Mouse (Mus musculus): Measurements from ENCODE around the gene Pxt1.
"Not testable (repeated sequence)": the region's sequence is repeated elsewhere in the genome, so short reads cannot be mapped to it uniquely, and the experiment has no call there.

The Pxt1 gene

GRCm38 (mm10) chr17:28943740-28944139 is at the start of gene Pxt1:
TSS of gene Pxt1 (minus strand) at chr17:28943840.
- in situ Hi-C loops (cut with MboI; ENCODE audit: low pct_unique_long_range_greater_than_20kb in 1 of 2, low sequenced_read_pairs in 2 of 2, unreplicated experiment in 1 of 2): no loop called here

- in situ Hi-C loops (cut with MboI; ENCODE audit: low pct_unique_long_range_greater_than_20kb in 1 of 2, low sequenced_read_pairs in 2 of 2, unreplicated experiment in 1 of 2): not testable (repeated sequence)
Observed at GRCm38 (mm10) chr17:28993004-28993403, 49.4 kb upstream of the Pxt1 start.

- in situ Hi-C loops (cut with MboI; ENCODE audit: low pct_unique_long_range_greater_than_20kb in 1 of 2, low sequenced_read_pairs in 2 of 2, unreplicated experiment in 1 of 2): no loop called here
Observed at GRCm38 (mm10) chr17:28992105-28992504, 48.5 kb upstream of the Pxt1 start.

DNA sequence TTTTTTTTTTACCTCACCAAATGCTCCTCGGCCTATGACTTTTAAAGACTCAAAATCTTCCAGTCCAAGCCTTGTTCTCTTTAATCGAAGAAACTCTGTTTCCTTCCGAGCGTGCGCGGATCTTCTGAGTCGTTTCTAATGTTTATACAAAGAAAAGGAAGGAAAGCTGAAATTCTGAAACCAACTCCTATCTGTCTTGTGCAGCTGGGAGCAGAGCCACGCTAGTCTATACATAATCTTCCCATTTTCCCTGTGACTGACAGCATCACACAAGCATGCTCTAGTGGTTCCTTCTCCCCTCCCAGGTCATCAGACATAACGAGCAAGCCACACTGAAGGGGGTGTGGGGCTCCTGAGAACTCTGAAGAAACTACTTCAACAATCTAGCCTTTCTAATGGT is 47.6 kb upstream of the Pxt1 start:
- in situ Hi-C loops (cut with MboI; ENCODE audit: low pct_unique_long_range_greater_than_20kb in 1 of 2, low sequenced_read_pairs in 2 of 2, unreplicated experiment in 1 of 2): no loop called here

- in situ Hi-C loops (cut with MboI; ENCODE audit: low pct_unique_long_range_greater_than_20kb in 1 of 2, low sequenced_read_pairs in 2 of 2, unreplicated experiment in 1 of 2): no loop called here
Observed at GRCm38 (mm10) chr17:28990060-28990459, 46.4 kb upstream of the Pxt1 start.

DNA sequence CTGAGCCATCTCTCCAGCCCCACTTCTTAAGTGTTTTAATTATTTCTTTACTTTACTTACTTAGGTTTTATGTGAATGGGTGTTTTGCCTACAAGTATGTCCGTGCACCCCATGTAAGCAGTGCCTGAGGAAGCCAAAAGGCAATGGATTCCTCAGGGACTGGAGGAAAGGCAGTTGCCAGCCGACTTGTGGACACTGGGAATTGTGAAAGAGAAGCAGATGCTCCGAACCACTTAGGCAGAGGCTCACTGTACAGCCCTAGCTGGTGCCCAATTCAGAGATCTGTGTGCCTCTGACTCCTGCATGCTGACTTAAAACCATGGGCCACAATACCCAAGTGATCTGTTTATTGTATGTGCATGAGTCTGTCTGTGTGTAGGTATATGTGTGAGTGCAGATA is 45.4 kb upstream of the Pxt1 start:
- in situ Hi-C loops (cut with MboI; ENCODE audit: low pct_unique_long_range_greater_than_20kb in 1 of 2, low sequenced_read_pairs in 2 of 2, unreplicated experiment in 1 of 2): no loop called here

DNA sequence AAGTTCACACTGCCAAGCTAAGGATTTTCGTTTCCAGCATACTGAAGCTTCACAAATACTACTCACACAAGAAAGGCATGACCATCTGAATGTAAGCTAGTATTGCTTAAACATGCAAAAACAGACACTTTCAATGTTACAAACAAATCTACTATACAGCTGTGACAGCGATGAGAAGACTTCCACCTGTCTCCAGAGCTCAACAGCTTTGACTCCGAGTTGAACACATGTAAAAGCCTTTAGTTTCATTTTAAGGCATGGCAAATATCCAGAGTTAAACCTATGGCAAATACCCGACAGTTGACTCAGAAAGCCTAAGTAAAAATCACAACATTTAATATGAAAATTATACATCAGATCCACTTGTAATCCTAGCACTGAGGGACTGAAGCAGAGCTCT is 44.7 kb upstream of the Pxt1 start:
- in situ Hi-C loops (cut with MboI; ENCODE audit: low pct_unique_long_range_greater_than_20kb in 1 of 2, low sequenced_read_pairs in 2 of 2, unreplicated experiment in 1 of 2): no loop called here

DNA sequence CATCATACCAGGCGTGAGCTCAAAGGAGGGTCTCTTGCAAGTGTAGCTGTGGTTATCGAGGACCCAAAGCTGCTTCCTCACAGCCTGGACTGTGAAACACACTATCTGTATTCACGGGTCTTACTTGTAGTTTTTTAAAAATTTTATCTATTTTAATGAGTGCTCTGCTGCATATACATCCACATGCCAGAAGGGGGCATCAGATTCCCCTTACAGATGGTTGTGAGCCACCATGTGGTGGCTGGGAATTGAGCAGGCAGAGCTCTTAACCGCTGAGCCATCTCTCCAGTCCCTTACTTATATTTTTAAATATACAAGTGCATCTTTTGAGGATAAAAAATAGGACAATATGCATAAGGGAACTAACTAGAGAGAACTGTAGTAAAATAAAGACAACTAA is 44.1 kb upstream of the Pxt1 start:
- in situ Hi-C loops (cut with MboI; ENCODE audit: low pct_unique_long_range_greater_than_20kb in 1 of 2, low sequenced_read_pairs in 2 of 2, unreplicated experiment in 1 of 2): no loop called here

- in situ Hi-C loops (cut with MboI; ENCODE audit: low pct_unique_long_range_greater_than_20kb in 1 of 2, low sequenced_read_pairs in 2 of 2, unreplicated experiment in 1 of 2): no loop called here
Observed at GRCm38 (mm10) chr17:28986833-28987232, 43.2 kb upstream of the Pxt1 start.

DNA sequence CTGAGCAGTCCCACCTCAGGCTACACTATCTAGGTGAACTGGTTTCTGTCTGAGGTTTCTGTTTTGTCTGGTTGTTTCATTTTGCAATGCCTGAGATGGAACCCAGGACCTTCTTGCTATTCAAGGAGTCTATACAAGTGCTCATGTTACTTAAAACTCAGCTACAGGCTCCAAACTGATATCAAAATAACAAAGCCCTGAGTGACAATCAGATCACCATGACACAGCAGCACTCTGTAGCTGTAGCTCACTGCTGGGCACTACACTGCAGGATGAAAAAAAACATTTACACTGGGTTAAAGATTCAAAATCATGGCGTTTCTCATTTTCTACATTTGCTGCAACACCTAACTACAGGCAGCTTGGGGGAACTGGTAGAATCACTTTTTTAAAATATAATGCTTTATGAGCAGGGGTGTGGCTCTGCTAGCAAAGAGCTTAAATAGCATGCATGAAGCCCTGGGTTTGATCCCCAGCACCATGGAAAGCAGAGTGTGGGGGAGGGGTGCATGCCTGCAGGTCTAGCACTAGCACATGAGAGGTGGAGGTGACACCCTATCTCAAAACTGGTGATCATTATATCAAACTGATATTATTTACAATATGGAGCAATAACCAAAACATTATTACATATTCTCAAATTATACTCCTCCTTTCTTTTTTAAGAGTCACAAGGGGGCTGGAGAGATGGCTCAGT is 41.2 kb upstream of the Pxt1 start:
- in situ Hi-C loops (cut with MboI; ENCODE audit: low pct_unique_long_range_greater_than_20kb in 1 of 2, low sequenced_read_pairs in 2 of 2, unreplicated experiment in 1 of 2): no loop called here

DNA sequence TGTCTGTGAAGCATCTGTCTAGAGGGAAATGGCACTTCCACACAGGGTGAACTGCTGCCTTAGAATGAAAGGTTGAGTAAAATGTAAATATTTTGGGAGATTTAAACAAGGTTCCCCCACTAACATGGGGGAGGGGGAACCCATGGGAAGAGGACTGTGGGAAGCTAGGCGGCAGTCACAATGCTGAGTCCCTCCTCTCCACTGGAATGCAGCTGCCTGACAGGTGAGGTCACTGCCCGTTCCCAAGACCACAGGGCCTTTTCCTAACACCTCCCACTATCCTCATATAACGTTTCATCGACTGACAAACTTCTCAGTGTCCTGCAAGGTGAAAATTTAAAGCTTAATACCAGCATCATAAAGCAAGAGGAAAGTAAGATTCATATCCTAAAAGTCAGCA is 39.0 kb upstream of the Pxt1 start:
- in situ Hi-C loops (cut with MboI; ENCODE audit: low pct_unique_long_range_greater_than_20kb in 1 of 2, low sequenced_read_pairs in 2 of 2, unreplicated experiment in 1 of 2): no loop called here

DNA sequence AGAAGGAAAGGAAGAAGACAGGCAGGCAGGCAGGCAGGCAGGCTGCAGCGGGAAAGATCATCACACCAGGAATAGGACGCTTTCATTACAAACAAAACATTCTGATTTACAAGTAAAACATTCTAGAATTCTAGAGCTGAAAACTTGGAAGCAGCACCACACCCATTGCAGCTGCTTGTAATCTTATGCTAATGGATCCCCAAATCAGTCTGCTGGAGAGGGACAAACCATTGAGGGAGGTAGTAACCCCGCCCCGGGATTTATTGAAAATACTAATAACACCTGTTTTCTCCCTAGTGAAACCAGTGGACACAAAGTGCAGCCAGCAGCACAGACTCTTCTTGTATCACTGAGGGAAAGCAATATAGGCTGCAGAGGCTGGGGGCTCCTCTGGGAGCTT is 37.4 kb upstream of the Pxt1 start:
- in situ Hi-C loops (cut with MboI; ENCODE audit: low pct_unique_long_range_greater_than_20kb in 1 of 2, low sequenced_read_pairs in 2 of 2, unreplicated experiment in 1 of 2): no loop called here

DNA sequence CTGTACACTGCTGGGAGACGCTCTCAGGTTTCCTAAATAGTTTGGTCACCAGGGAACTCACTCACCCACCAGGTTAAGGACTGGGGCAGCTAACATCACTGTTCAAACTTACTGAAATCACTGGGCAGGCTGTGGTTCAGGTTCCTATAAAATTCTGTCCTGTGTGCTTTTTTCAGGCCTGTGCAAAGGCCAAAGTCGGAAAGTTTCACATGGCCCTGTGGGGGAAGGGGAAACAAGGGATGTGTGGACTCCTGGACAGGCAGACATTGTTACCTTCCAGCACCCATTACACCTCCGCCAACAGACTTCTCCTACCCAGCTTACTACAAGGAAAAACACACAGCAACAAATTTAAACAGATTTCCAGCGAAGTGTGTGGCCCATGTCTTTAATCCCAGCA is 35.5 kb upstream of the Pxt1 start:
- in situ Hi-C loops (cut with MboI; ENCODE audit: low pct_unique_long_range_greater_than_20kb in 1 of 2, low sequenced_read_pairs in 2 of 2, unreplicated experiment in 1 of 2): no loop called here

DNA sequence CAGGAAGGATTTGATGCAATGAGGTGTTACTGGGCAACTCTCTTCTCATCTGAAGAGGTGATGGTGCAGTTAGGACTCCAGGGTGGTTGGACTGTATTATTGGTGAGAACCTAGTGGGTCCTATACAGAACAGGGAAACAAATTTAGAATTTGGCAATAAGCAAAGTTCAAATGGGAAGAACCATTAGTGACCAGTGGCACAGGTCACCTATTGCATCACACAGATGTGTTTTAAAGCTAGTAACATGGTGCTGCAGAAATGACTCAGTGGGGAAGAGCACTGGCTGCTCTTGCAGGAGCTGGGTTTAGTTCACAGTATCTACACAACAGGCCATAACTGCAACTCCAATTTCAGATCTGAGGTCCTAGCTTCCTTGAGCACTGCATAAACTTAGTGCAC is 26.5 kb upstream of the Pxt1 start:
- in situ Hi-C loops (cut with MboI; ENCODE audit: low pct_unique_long_range_greater_than_20kb in 1 of 2, low sequenced_read_pairs in 2 of 2, unreplicated experiment in 1 of 2): no loop called here

DNA sequence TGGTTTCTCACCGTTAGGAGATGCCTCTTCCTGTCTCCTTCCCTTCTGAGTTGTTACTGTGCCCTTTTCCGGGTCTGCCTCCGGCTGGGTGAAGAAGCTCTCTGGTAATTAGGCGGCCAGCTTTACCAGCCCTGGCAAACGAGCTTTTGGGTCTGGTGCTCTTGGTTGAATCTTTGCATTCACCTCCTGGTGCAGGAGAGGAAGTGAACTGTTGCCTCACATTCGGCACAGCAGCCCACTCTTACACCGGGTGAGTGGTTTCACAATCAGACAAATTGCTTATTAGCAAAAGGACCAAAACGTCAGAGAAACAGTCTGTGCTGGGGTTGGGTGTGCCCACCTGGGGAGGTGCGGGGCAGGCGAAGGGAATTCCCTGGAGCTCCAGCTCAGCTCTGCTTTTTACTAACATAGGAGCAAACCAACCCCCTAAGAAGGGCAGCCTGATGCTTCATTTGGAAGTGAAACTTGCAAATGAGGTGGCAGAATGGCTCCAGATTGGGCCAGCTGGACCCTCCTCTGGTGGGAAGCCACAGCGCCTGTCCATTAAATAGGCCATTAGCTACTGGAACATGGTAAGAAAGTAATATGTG is 23.5 kb upstream of the Pxt1 start:
- in situ Hi-C loops (cut with MboI; ENCODE audit: low pct_unique_long_range_greater_than_20kb in 1 of 2, low sequenced_read_pairs in 2 of 2, unreplicated experiment in 1 of 2): no loop called here

DNA sequence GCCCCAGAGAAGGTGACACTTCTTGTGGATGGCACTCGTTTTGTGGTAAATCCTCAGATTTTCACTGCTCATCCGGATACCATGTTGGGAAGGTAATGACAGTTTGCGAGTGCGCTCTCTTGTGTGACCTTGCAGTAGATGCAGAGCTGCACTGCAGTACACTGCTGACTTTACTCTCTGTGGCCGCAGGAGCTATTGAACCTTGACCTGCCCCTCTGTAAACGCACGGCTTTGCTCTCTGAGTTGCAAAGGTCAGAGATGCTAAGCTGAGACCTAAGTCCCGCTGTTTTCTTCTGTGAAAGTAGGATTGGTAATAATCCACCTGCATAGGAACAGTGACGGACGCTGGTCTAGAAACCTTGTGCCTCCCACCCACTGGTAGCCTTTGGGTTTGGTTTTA is 18.0 kb upstream of the Pxt1 start:
- in situ Hi-C loops (cut with MboI; ENCODE audit: low pct_unique_long_range_greater_than_20kb in 1 of 2, low sequenced_read_pairs in 2 of 2, unreplicated experiment in 1 of 2): no loop called here

GRCm38 (mm10) chr17:28960597-28960996 is 17.0 kb upstream of the Pxt1 start:
- in situ Hi-C loops (cut with MboI; ENCODE audit: low pct_unique_long_range_greater_than_20kb in 1 of 2, low sequenced_read_pairs in 2 of 2, unreplicated experiment in 1 of 2): no loop called here

DNA sequence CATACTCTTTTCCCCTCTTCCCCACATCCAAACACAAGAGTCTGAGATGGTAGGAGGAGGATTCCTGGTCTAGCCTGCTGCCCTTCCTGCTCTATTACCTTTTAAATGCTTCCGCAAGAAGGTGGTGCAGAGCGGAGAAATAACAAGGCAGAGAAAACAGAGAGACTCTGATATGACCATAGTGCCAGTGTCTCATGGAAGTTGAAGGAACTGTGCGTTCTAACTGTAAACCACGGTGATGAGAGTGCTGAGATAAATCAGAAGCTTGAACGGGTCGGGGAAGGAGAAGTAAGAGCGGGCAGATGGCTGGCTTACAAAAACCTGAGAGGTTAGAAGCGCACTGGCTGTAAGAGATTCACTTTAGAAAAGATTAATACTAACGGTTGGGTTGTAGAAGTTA is 10.8 kb upstream of the Pxt1 start:
- in situ Hi-C loops (cut with MboI; ENCODE audit: low pct_unique_long_range_greater_than_20kb in 1 of 2, low sequenced_read_pairs in 2 of 2, unreplicated experiment in 1 of 2): no loop called here

DNA sequence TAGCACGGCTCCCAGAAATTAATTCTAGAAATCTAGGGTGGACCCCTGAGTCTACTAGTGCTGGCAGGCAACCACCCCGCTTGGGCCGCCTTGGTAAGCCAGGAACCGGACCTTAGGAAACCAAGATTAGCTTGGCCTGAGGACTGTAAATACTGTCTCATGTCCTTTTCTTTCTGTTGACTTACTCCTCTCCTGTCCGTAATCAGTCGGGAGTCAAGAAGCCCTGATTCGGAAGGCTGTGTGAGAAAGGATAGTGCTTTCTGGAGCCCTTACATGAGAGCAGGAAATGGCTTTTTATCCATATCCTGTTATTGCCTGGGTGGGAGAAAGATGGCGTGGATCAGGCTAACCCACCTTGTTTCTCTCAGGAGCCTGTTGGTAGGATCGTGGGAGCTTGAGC is 9.6 kb upstream of the Pxt1 start:
- in situ Hi-C loops (cut with MboI; ENCODE audit: low pct_unique_long_range_greater_than_20kb in 1 of 2, low sequenced_read_pairs in 2 of 2, unreplicated experiment in 1 of 2): no loop called here

All from mouse embryonic stem cell (cell line).